ENCODE assay signal across 9 mouse cellular contexts in the genomic region with DNA sequence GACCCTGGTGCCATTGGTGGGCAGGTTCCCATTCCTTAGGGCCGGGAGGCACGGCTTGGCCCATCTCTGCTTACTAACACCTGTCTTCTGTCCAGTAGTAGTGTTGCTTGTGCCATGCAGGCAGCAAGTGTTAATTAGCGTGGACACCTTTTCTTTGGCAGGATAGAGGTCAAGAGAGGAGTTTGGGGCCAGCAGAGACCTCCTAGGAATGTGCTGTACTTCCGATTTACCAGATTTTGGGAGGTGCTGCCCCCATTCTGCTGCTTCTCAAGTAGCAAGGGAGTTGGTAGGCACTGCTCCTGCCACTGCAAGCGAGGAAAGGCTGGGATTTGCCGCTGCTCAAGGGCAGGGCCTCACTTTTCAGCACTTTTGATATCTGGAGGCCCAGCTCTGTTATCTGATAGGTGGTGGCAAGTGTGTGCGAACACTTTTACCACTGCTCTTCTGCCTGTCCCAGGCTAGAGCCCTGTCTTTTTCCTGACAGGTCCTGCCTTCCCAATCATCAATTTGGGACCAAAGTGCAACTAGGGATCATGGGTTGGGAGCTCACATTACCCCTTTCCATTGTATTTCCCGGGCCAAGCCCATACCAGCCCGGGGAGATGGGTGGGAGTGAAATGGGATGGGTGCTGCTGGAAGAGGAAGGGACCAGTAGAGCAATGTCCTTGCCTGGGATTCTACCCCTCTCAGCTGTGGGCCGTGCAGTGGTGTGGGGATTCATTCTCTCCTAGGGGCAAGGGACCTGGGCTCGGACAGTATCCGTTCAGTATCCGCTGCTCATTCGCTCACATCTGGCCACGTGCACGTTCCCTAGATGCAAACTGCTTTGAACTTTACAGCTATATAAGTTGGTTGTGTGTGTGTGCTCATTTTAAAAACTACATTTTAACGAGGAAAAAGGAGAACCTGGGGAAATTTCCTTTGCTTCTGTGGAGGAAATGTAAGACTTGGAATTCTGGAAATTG. TPM values are rescaled to one million over a fixed set of nuclear protein-coding genes. Genes with fewer than 3 reads are reported as not detected.
A peak's percentile ranks its signal among the peaks of the same experiment; 100 is the strongest.
DNase-seq lines count a peak whose midpoint lies in the region; ATAC-seq and TF ChIP-seq lines count a peak whose summit lies in the region.
"Had no signal": no experiment of that assay in that cellular context is flagged by ENCODE, and none has a peak within 500 bp of the region (broad histone marks: within the 10 kb centered on the region; RNA-seq: fewer than 3 reads in every experiment).

No protein-coding gene starts in this region.

- TF ChIP-seq CTCF in G1E (IDR thresholded peaks at IDR 0.05; ENCODE audit: low read depth, low read length), result no peak

- peak overlapping the region; percentile 54 for H3K9ac ChIP-seq in heart, embryonic 15.5 days
- peak overlapping the region; percentile 64 for H3K9ac ChIP-seq in liver, embryonic 16.5 days (ENCODE audit: low read depth, low read length)

- peak; percentile 5 for DNase-seq in gastrocnemius, postnatal 25 days
- no peak for DNase-seq in gastrocnemius, adult 18-20 months (ENCODE audit: low spot score)
- DNase-seq in G1E (ENCODE audit: low spot score), result no peak
- DNase-seq in thymus, postnatal 4 days, result no peak
- DNase-seq in layer of hippocampus, postnatal 25 days (ENCODE audit: extremely low spot score in 1 of 2, low spot score in 1 of 2), result no peak

- H3K9me3 ChIP-seq in G1E (replicated peaks), result no peaks in the 10 kb centered on the region
- no peaks in the 10 kb centered on the region for H3K9me3 ChIP-seq in heart, embryonic 15.5 days (replicated peaks)
- H3K9me3 ChIP-seq in liver, embryonic 16.5 days (replicated peaks; ENCODE audit: control insufficient read depth, low read length), result no peaks in the 10 kb centered on the region

- H3K4me2 ChIP-seq in heart, embryonic 15.5 days, result peak overlapping the region; percentile 88
- H3K4me2 ChIP-seq in liver, embryonic 16.5 days (ENCODE audit: low read depth, low read length), result peak overlapping the region; percentile 97

- no peaks in the 10 kb centered on the region for H3K27me3 ChIP-seq in G1E (ENCODE audit: insufficient read depth, low read length)
- no peaks in the 10 kb centered on the region for H3K27me3 ChIP-seq in heart, embryonic 15.5 days
- H3K27me3 ChIP-seq in liver, embryonic 16.5 days (ENCODE audit: control insufficient read depth, insufficient read depth, low read depth, low read length), result no peaks in the 10 kb centered on the region
- H3K27me3 ChIP-seq: CH12.LX had no signal

- no peak for ATAC-seq in G1E (ENCODE audit: extremely low read depth, insufficient number of reproducible peaks, low FRiP score, poor library complexity, severe bottlenecking)
- ATAC-seq in heart, embryonic 15.5 days (replicated peaks; ENCODE audit: insufficient number of reproducible peaks, insufficient read depth, low FRiP score, low read depth), result no peak
- ATAC-seq in liver, embryonic 16.5 days (ENCODE audit: low read depth), result no peak
- no peak for ATAC-seq in activated CD4-positive, CD25-positive, alpha-beta regulatory T cell, adult 4 months

- peak overlapping the region; percentile 82 for H3K27ac ChIP-seq in heart, embryonic 15.5 days
- peak overlapping the region; percentile 89 for H3K27ac ChIP-seq in liver, embryonic 16.5 days (ENCODE audit: low read length)

- peaks cover 69% of the 10 kb centered on the region for H3K4me1 ChIP-seq in G1E (ENCODE audit: insufficient read depth, low read depth, low read length)
- H3K4me1 ChIP-seq in heart, embryonic 15.5 days (replicated peaks), result peaks cover 34% of the 10 kb centered on the region
- H3K4me1 ChIP-seq in liver, embryonic 16.5 days (ENCODE audit: control insufficient read depth, low read depth, low read length), result peaks cover 42% of the 10 kb centered on the region

- 34% methylated on average over 17 of the region's 17 CpGs for WGBS in heart, embryonic 15.5 days
- WGBS in liver, embryonic 16.5 days (ENCODE audit: insufficient replicate concordance), result 31% methylated on average over 17 of the region's 17 CpGs

- peaks cover 84% of the 10 kb centered on the region for H3K36me3 ChIP-seq in G1E (replicated peaks)
- H3K36me3 ChIP-seq in heart, embryonic 15.5 days, result peaks cover 43% of the 10 kb centered on the region
- peaks cover 49% of the 10 kb centered on the region for H3K36me3 ChIP-seq in liver, embryonic 16.5 days (ENCODE audit: control insufficient read depth, insufficient read depth)

- H3K4me3 ChIP-seq in G1E (ENCODE audit: low read depth, low read length), result peak overlapping the region; percentile 80
- H3K4me3 ChIP-seq in heart, embryonic 15.5 days, result peak overlapping the region; percentile 77
- peak overlapping the region; percentile 77 for H3K4me3 ChIP-seq in liver, embryonic 16.5 days (ENCODE audit: low read depth, low read length)

RNA-seq across cellular contexts. Expression of a gene that starts 1.2 kb away (rescaled TPM):
- 1 to 10 TPM; 6.0 to 6.2 TPM for total RNA-seq in gastrocnemius, postnatal 25 days (2021)
- total RNA-seq in gastrocnemius, adult 18-20 months (2021), result 1 to 10 TPM; 4.0 to 4.4 TPM
- total RNA-seq in G1E (2014; fragmentation: Nextera tagmentation), result 7.2 and 8.5 TPM in 2 replicates
- total RNA-seq in G1E (2017), result 19.4 and 22.0 TPM in 2 replicates
- polyA plus RNA-seq in G1E (2012), result 5.1 and 6.6 TPM in 2 replicates
- 18.3 and 23.8 TPM in 2 replicates for polyA plus RNA-seq in heart, embryonic 15.5 days (2015; fragmentation: Nextera tagmentation; extraction: Ambion mirVana)
- polyA plus RNA-seq in liver, embryonic 16.5 days (2015; fragmentation: Nextera tagmentation; extraction: Ambion mirVana), result 12.9 and 13.8 TPM in 2 replicates
- polyA plus RNA-seq in activated CD4-positive, CD25-positive, alpha-beta regulatory T cell, adult 4 months (2017; shearing (Covaris generic)), result 10 to 100 TPM; 12.9 to 22.2 TPM
- total RNA-seq in layer of hippocampus, postnatal 25 days (2021), result 10 to 100 TPM; 14.5 to 17.2 TPM

RNA-seq across cellular contexts. Expression of a gene that starts 5.1 kb away (rescaled TPM):
- total RNA-seq in gastrocnemius, postnatal 25 days (2021), result 1 to 10 TPM; 1.9 to 2.4 TPM
- 1 to 10 TPM; 1.8 to 2.0 TPM for total RNA-seq in gastrocnemius, adult 18-20 months (2021)
- 0.63 TPM in 1 of 2 replicates, not detected in the other for total RNA-seq in G1E (2014; fragmentation: Nextera tagmentation)
- 1.7 and 2.0 TPM in 2 replicates for total RNA-seq in G1E (2017)
- 0.31 and 0.35 TPM in 2 replicates for polyA plus RNA-seq in G1E (2012)
- 1.5 and 2.3 TPM in 2 replicates for polyA plus RNA-seq in heart, embryonic 15.5 days (2015; fragmentation: Nextera tagmentation; extraction: Ambion mirVana)
- polyA plus RNA-seq in liver, embryonic 16.5 days (2015; fragmentation: Nextera tagmentation; extraction: Ambion mirVana), result 1.6 and 2.1 TPM in 2 replicates
- polyA plus RNA-seq in activated CD4-positive, CD25-positive, alpha-beta regulatory T cell, adult 4 months (2017; shearing (Covaris generic)), result 1 to 10 TPM; 1.3 to 3.3 TPM
- 1 to 10 TPM; 2.0 to 2.2 TPM for total RNA-seq in layer of hippocampus, postnatal 25 days (2021)

RNA-seq across cellular contexts. Expression of a gene that starts 32.4 kb away (rescaled TPM):
- not detected for total RNA-seq in gastrocnemius, postnatal 25 days (2021)
- not detected for total RNA-seq in gastrocnemius, adult 18-20 months (2021)
- total RNA-seq in G1E (2014; fragmentation: Nextera tagmentation) (7.1 and 11.0 TPM in 2 replicates), G1E (2017) (16.6 and 17.9 TPM in 2 replicates)
- 6.7 and 8.4 TPM in 2 replicates for polyA plus RNA-seq in G1E (2012)
- polyA plus RNA-seq in heart, embryonic 15.5 days (2015; fragmentation: Nextera tagmentation; extraction: Ambion mirVana), result 0.81 TPM in 1 of 2 replicates, not detected in the other
- polyA plus RNA-seq in liver, embryonic 16.5 days (2015; fragmentation: Nextera tagmentation; extraction: Ambion mirVana), result 52.5 and 62.0 TPM in 2 replicates
- polyA plus RNA-seq in activated CD4-positive, CD25-positive, alpha-beta regulatory T cell, adult 4 months (2017; shearing (Covaris generic)), result under 1 TPM; 0.40 to 0.48 TPM
- total RNA-seq in layer of hippocampus, postnatal 25 days (2021), result not detected

RNA-seq across cellular contexts. Expression of a gene that starts 35.3 kb away (rescaled TPM):
- total RNA-seq in gastrocnemius, postnatal 25 days (2021), result 100 to 1,000 TPM; 163 to 169 TPM
- 100 to 1,000 TPM; 134 to 139 TPM for total RNA-seq in gastrocnemius, adult 18-20 months (2021)
- total RNA-seq in G1E (2014; fragmentation: Nextera tagmentation), result 104 and 255 TPM in 2 replicates
- 18.6 and 23.5 TPM in 2 replicates for total RNA-seq in G1E (2017)
- 39.5 and 74.5 TPM in 2 replicates for polyA plus RNA-seq in G1E (2012)
- polyA plus RNA-seq in heart, embryonic 15.5 days (2015; fragmentation: Nextera tagmentation; extraction: Ambion mirVana), result 29.8 and 33.3 TPM in 2 replicates
- 92.7 and 106 TPM in 2 replicates for polyA plus RNA-seq in liver, embryonic 16.5 days (2015; fragmentation: Nextera tagmentation; extraction: Ambion mirVana)
- 10 to 100 TPM; 49.9 to 75.8 TPM for polyA plus RNA-seq in activated CD4-positive, CD25-positive, alpha-beta regulatory T cell, adult 4 months (2017; shearing (Covaris generic))
- 10 to 100 TPM; 95.1 to 97.3 TPM for total RNA-seq in layer of hippocampus, postnatal 25 days (2021)

RNA-seq across cellular contexts. Expression of a gene that starts 45.6 kb away (rescaled TPM):
- 10 to 100 TPM; 21.0 to 23.3 TPM for total RNA-seq in gastrocnemius, postnatal 25 days (2021)
- total RNA-seq in gastrocnemius, adult 18-20 months (2021), result 10 to 100 TPM; 17.6 to 22.8 TPM
- 28.5 and 30.8 TPM in 2 replicates for total RNA-seq in G1E (2014; fragmentation: Nextera tagmentation)
- total RNA-seq in G1E (2017), result 52.3 and 55.9 TPM in 2 replicates
- polyA plus RNA-seq in G1E (2012), result 57.6 and 58.5 TPM in 2 replicates
- 34.5 and 42.9 TPM in 2 replicates for polyA plus RNA-seq in heart, embryonic 15.5 days (2015; fragmentation: Nextera tagmentation; extraction: Ambion mirVana)
- 39.1 and 45.3 TPM in 2 replicates for polyA plus RNA-seq in liver, embryonic 16.5 days (2015; fragmentation: Nextera tagmentation; extraction: Ambion mirVana)
- 10 to 100 TPM; 36.7 to 47.6 TPM for polyA plus RNA-seq in activated CD4-positive, CD25-positive, alpha-beta regulatory T cell, adult 4 months (2017; shearing (Covaris generic))
- 100 to 1,000 TPM; 220 to 228 TPM for total RNA-seq in layer of hippocampus, postnatal 25 days (2021)

Comparison
In these comparisons a context has a peak if more than half of its experiments do, and no peak if none do; other contexts are left out.
1. RNA of a gene that starts 32.4 kb away (total RNA-seq): 7.1 to 17.9 TPM in G1E; not detected in gastrocnemius, adult 18-20 months, not detected in gastrocnemius, postnatal 25 days and not detected in layer of hippocampus, postnatal 25 days; every median in the first group is over 4 times any median in the second.
2. Peak in every context shown above with its lines, with median percentiles within 50 percentile points of each other: H3K4me3 ChIP-seq.